Mouse (Mus musculus) common myeloid progenitor, adult 5-6 weeks (primary cell): ENCODE data around the gene Phlda2. TPM values are rescaled to one million over a fixed set of nuclear protein-coding genes. Genes with fewer than 3 reads are reported as not detected.

Experiments
- ATAC-seq: replicated peaks from 2 replicates; pipeline ENCODE4 v1.8.0; 2016; ENCODE audit warnings: low read depth, mild to moderate bottlenecking, moderate TSS enrichment, inconsistent platforms; ENCODE audit not compliant: poor library complexity, severe bottlenecking
- total RNA-seq: library from RNA; stranded (forward); fragments of 200-1000, 187-1606 nt; gene quantifications from 2 replicates; pipeline ENCODE4 v1.2.3, GENCODE M21; 2017

The Phlda2 gene
- total RNA-seq, 1 experiment from 2014 or later, result 2.6 TPM

DNA sequence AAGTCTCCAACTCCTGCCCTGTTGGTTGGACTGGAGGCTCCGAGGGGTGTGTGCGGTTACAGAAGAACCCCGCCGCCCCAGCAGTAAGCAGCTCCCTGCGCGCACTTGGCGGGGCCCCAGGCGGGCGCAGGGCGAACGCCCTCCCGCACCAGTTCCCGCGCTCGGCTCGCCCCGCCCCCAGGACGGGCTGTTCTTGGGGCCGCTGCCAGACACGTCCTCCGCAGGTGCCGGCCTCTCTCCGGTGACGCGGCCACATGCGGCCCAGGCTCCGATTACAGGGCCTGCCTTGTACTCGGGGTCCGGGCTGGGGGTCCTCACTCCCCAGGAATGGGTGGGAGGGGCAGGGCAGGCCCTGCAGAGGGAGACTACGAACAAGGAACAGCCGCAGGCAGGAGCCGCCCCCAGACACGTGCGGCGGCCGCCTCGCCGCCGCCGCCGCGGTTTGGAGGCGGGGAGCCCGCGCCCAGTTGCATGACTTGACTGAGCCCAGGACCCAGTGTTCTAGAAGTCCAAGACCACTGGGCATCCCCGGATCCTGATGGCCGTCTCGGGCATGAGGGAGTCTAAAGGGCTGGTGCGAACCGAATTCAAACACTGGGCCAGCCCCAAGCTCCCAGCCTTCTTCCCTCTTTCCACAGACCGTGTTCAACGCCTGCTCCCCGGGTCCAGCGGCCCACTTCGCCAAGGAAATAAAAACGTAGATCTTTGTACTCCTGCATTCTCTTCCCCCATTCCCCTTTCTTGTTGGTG is 38.0 kb downstream of the Phlda2 start:
- ATAC-seq, result no peak

DNA sequence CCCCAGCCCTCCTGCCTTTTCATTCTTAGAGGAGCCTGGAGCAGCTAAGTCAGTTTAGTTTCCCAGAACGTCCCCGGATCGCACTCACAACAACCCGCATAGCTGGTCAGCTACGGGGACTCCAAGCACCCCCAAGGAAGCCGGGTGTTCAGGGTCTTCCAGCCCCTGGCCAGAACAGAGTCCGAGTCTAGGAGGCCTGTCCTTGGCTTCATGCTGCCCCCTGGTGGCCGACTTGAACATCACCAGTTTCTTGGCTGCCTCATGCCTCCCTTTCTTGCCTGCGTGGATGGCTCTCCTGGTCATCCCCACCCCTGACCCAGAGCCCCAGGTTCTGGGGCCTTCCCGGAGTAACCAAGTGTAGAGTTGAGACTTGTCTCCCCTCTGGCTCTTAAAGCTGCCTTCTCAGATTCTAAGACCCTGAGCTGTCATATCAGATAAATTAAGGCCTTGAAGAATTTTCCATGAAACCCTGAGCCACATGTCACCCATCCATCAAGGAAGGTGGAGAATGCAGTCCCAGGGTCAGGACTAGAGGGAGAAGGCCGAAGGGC is 39.0 kb downstream of the Phlda2 start:
- peak; percentile 40 for ATAC-seq

DNA sequence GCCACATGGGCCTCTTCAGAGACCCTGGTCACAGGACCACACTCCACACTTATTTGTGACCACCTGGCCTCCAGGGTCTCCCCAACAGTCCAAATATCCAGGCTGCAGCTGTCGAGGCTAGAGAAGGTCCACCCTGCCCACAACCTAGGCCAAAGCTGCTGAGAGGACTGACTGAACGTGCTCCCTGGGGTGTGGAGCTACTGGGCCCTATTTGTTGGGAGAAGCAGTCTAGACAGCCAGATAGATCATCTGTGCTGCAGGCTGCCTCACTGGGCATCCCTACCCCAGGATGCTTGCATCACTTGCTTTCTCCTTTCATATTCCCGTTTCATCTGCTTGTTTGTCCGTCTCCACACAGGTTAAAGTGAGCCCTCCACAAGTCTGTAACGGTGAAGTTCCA is 40.4 kb downstream of the Phlda2 start:
- no peak for ATAC-seq

GRCm38 (mm10) chr7:143461920-143462319 is 41.0 kb downstream of the Phlda2 start:
- no peak for ATAC-seq

DNA sequence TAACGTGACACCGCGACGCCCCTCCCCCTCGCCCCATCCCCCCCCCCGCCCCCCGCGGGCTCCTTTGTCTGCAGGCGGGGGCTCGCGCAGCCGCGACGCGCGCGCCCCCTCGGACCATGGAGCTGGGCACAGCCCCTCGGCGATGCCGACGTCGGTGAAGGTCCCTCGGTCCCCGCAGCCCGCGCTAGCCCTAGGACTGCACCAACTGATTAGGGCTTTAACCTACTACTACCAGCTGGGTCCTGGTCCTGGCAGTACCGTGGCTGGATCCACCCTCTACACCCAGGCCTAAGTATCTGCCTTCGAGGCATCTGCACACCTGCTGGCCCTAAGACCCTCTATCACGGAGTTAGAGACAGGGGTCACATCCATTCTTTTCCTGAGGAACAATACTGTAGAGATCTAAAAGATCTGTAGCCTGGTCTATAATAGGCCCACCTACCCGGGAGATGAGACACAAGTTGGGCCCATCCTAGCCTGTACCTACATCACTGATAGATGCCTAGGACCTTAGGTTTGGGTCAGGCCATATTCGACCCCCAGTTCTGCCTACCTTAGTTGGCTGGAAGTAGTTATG is 41.6 kb downstream of the Phlda2 start:
- ATAC-seq, result no peak

- ATAC-seq, result peak; percentile 76
Measured at GRCm38 (mm10) chr7:143460874-143461273, 42.1 kb downstream of the Phlda2 start, which contains the start of gene Cdkn1c. Gene Cdkn1c (minus strand): TSS chr7:143461050.

DNA sequence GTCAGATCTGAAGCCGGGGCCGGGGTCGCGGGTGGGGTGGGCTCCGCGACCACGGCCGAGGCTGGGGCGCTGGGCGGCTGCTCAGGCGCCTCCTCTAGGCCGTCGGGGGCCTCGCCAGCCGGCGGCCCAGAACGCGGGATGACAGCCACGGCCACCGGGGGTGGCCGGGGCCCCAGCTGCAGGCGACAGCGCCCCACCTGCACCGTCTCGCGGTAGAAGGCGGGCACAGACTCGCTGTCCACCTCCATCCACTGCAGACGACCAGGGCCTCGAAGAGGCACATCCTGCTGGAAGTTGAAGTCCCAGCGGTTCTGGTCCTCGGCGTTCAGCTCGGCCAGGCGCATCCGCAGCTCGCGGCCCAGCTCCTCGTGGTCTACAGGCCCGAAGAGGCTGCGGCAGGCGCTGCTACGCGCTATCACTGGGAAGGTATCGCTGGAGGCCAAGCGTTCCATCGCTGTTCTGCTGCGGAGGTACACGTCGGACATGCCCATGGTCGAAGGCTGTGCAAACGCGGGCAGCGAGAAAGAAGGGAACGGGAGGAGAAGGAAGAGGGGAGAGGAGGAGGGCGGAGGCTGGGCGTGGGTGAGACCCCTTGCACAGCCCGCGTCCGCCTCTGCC is 42.6 kb downstream of the Phlda2 start:
- ATAC-seq, result no peak

DNA sequence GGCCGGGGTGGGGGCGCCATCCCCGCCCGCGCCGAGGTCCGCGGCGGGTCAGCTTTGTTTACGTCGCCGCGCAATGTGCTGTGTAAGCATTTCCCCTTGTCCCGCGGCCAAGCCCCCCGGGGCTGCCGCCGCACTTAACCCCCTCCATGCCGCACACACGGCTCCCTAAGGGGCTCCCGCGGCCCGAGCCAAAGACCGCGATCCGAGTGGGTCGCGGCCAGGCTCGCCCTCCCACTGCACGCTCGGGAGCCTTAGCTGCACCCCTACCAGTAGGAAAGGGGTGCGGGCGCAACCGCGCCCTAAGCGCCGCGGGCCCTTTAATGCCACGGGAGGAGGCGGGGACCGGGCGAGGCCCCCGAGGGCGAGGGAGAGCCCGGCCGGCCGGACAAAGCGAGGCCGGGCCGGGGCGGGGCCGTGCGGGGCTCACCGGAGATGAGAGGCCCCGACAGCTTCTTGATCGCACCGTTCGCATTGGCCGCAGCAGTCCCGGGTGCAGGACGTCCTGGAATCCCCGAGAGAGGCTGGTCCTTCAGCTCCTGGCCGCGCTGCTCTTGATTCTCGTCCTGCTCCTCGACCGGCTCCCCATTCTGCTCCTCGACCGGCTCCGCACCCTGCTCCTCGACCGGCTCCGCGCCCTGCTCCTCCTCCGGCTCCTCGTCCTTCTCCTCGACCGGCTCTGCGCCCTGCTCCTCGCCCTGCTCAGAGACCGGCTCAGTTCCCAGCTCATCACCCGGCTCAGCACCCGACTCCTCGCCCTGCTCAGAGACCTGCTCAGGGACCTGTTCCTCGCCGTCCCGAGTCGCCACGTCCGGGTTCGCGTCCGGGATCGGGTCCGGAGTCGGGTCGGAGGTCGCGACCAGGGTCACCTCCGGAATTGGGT is 43.4 kb downstream of the Phlda2 start:
- no peak for ATAC-seq

- no peak for ATAC-seq
Measured at GRCm38 (mm10) chr7:143458963-143459331, 44.0 kb downstream of the Phlda2 start.

Other genes with a start within 250 kb of the Phlda2 start
- gene Cdkn1c, start 42.1 kb downstream of the Phlda2 start, total RNA-seq, result 1.6 and 2.6 TPM in 2 replicates
- 2.6 TPM in 1 of 2 replicates, not detected in the other for gene Slc22a18, start 29.4 kb downstream of the Phlda2 start, total RNA-seq
- gene Nap1l4, start 46.0 kb upstream of the Phlda2 start, total RNA-seq, result 151 and 177 TPM in 2 replicates
- gene Cars, start 96.9 kb upstream of the Phlda2 start, total RNA-seq, result 51.1 and 63.9 TPM in 2 replicates
- 8.0 and 10.3 TPM in 2 replicates for gene Tnfrsf26, start 125.6 kb upstream of the Phlda2 start, total RNA-seq
- gene Tnfrsf22, start 146.5 kb upstream of the Phlda2 start, total RNA-seq, result 3.7 and 4.7 TPM in 2 replicates
- 0.63 TPM in 1 of 2 replicates, not detected in the other for gene Tnfrsf23, start 182.7 kb upstream of the Phlda2 start, total RNA-seq